ENCODE assay signal across 10 mouse cellular contexts in genomic region chr7:98542731-98543142, GRCm38 (mm10). TPM values are rescaled to one million over a fixed set of nuclear protein-coding genes. Genes with fewer than 3 reads are reported as not detected.
A peak's percentile ranks its signal among the peaks of the same experiment; 100 is the strongest.
DNase-seq lines count a peak whose midpoint lies in the region; ATAC-seq and TF ChIP-seq lines count a peak whose summit lies in the region.
"Had no signal": no experiment of that assay in that cellular context is flagged by ENCODE, and none has a peak within 500 bp of the region (broad histone marks: within the 10 kb centered on the region; RNA-seq: fewer than 3 reads in every experiment).

No protein-coding gene starts in this region.

- 39% methylated on average over 6 of the region's 6 CpGs for WGBS in olfactory bulb, adult 2 months

- no peak for TF ChIP-seq CTCF in olfactory bulb, adult 2 months (IDR thresholded peaks at IDR 0.05; ENCODE audit: insufficient read depth, low read depth, low read length)

- peaks cover 36% of the 10 kb centered on the region for H3K4me1 ChIP-seq in olfactory bulb, adult 2 months (ENCODE audit: control insufficient read depth, insufficient read depth, low read length)

- DNase-seq in adrenal gland, adult 2 months: peak; percentile 44
- no peak for DNase-seq in adrenal gland, postnatal 4 days (ENCODE audit: low spot score in 2 of 2)
- peak; percentile 45 for DNase-seq in lung, postnatal 36 days
- DNase-seq in lung, postnatal 25 days (ENCODE audit: low spot score): no peak
- DNase-seq in kidney, adult 8-10 months: peak; percentile 44 to 63
- DNase-seq in spleen, postnatal 4 days (ENCODE audit: low spot score in 2 of 2): no peak

- TF ChIP-seq POLR2A in olfactory bulb, adult 2 months (IDR thresholded peaks at IDR 0.05; ENCODE audit: insufficient read depth, low read depth, low read length): no peak

- H3K27ac ChIP-seq in olfactory bulb, adult 2 months (ENCODE audit: insufficient read depth, low read depth, low read length): peak overlapping the region; percentile 29; the same call in 1 of the 2 replicates

- no peak overlapping the region for H3K4me3 ChIP-seq in olfactory bulb, adult 2 months (ENCODE audit: insufficient read depth, low read depth, low read length)

- no peak for ATAC-seq in activated CD4-positive, CD25-positive, alpha-beta regulatory T cell, adult 4 months
- ATAC-seq: inflammation-experienced regulatory T-cells, adult 6 months; Patski had no signal

RNA-seq across cellular contexts. Expression of gene Lrrc32, which starts 53.7 kb away (rescaled TPM):
- 10 to 100 TPM; 17.0 to 37.1 TPM for total RNA-seq in adrenal gland, adult 2 months (2021)
- 16.6 and 19.4 TPM in 2 replicates for polyA plus RNA-seq in adrenal gland, adult 2 months (2012; rRNA removed)
- 10 to 100 TPM; 27.4 to 28.7 TPM for total RNA-seq in adrenal gland, postnatal 4 days (2021)
- not detected in 2 replicates for polyA plus RNA-seq in olfactory bulb, adult 2 months (2012; ENCODE audit: insufficient read depth, insufficient read length, low replicate concordance, missing spikeins)
- 10 to 100 TPM; 57.2 to 89.2 TPM for polyA plus RNA-seq in activated CD4-positive, CD25-positive, alpha-beta regulatory T cell, adult 4 months (2017; shearing (Covaris generic))

Comparison
In these comparisons a context has a peak if more than half of its experiments do, and no peak if none do; other contexts are left out.
1. DNase-seq: peak in adrenal gland, adult 2 months (single experiment), lung, postnatal 36 days (single experiment) and kidney, adult 8-10 months (2 of 2); none in adrenal gland, postnatal 4 days (0 of 2), lung, postnatal 25 days (single experiment) and spleen, postnatal 4 days (0 of 2).
2. RNA of gene Lrrc32, which starts 53.7 kb away (polyA plus RNA-seq): 57.2 to 89.2 TPM in activated CD4-positive, CD25-positive, alpha-beta regulatory T cell, adult 4 months and 16.6 to 19.4 TPM in adrenal gland, adult 2 months; not detected in olfactory bulb, adult 2 months; every median in the first group is over 10 times any median in the second.